Mouse (Mus musculus) heart, adult 2 months (tissue): ENCODE data around the gene Asap2. TPM values are rescaled to one million over a fixed set of nuclear protein-coding genes. Genes with fewer than 3 reads are reported as not detected.

Experiments
- DNase-seq, 2 experiments: peaks; one replicate each; pipeline ENCODE4 v3.0.0; 2021
- H3K27ac ChIP-seq: fragments of 200-600 bp; 2 replicates; pipeline ENCODE4 v1.8.1; 2022
- H3K27me3 ChIP-seq: fragments of 200-500 bp; 2 replicates; pipeline ENCODE4 v1.6.1; 2012; ENCODE audit warnings: mild to moderate bottlenecking, low read length, inconsistent platforms, mixed read lengths; ENCODE audit not compliant: control insufficient read depth, insufficient read depth
- H3K36me3 ChIP-seq: fragments of 200-500 bp; 2 replicates; pipeline ENCODE4 v1.6.1; 2012; ENCODE audit warnings: low read length, inconsistent platforms; ENCODE audit not compliant: control insufficient read depth, insufficient read depth
- H3K4me1 ChIP-seq: fragments of 200-500 bp; 2 replicates; pipeline ENCODE4 v1.6.1; 2011; ENCODE audit warnings: low read length; ENCODE audit not compliant: control insufficient read depth, insufficient read depth
- H3K4me3 ChIP-seq: fragments of 200-600 bp; 2 replicates; pipeline ENCODE4 v1.8.1; 2022
- H3K79me2 ChIP-seq: fragments of 200-500 bp; replicated peaks from 2 replicates; pipeline ENCODE4 v1.6.1; 2012; ENCODE audit warnings: mild to moderate bottlenecking, inconsistent platforms, low read length, moderate library complexity, mixed read lengths; ENCODE audit not compliant: control insufficient read depth, insufficient read depth
- H3K9ac ChIP-seq: fragments of 200-500 bp; 2 replicates; pipeline ENCODE4 v1.6.1; 2012; ENCODE audit warnings: low read depth, mild to moderate bottlenecking, control low read depth, inconsistent platforms, low read length, mixed read lengths
- CTCF ChIP-seq: fragments of 200-600 bp; IDR thresholded peaks from 2 replicates; pipeline ENCODE4 v1.8.1; 2022; ENCODE audit warnings: antibody characterized with exemption, mild to moderate bottlenecking, moderate library complexity
- EP300 ChIP-seq: fragments of 200-500 bp; IDR thresholded peaks from 2 replicates; pipeline ENCODE4 v1.6.1; 2011; ENCODE audit warnings: low read depth, low read length, control low read depth; ENCODE audit not compliant: insufficient read depth
- POLR2A ChIP-seq: fragments of 200-500 bp; IDR thresholded peaks from 2 replicates; pipeline ENCODE4 v1.6.1; 2011; ENCODE audit warnings: mild to moderate bottlenecking, low read depth, low read length, control low read depth; ENCODE audit not compliant: insufficient read depth
- WGBS: fragments of 180-500 bp; shearing (Covaris S2); methylation state at CpG from one replicate; pipeline ENCODE4 v1.1.7; 2018; 5-methylcytosine and 5-hydroxymethylcytosine counted together
- intact Hi-C: fragments of 180-260 bp; cut with DNase I; formaldehyde crosslinking; loops from one replicate; pipeline ENCODE4 v1.15.1; 2025
- polyA plus RNA-seq: library from polyadenylated mRNA; depleted of rRNA; stranded (reverse); fragments of >200 nt; gene quantifications from 2 replicates; pipeline ENCODE4 v1.2.3, GENCODE M21; 2012
- total RNA-seq, 2 experiments: library from RNA; stranded (reverse); gene quantifications; 2 replicates each; pipeline ENCODE4 v1.2.3; 2021

Asap2 gene
- total and polyA plus RNA-seq, 3 experiments = 8.2 to 11.5 (median 10.3) TPM

GRCm38 (mm10) chr12:21264241-21264640 lies 274.0 kb downstream of the Asap2 start:
- peak; percentile 70 to 82 for DNase-seq

GRCm38 (mm10) chr12:21264970-21265369 lies 274.7 kb downstream of the Asap2 start:
- Histone ChIP-seq H3K27me3 (no peaks in the 10 kb centered on the region), H3K36me3 (peaks cover 7% of the 10 kb centered on the region), H3K9ac (peak overlapping the region; percentile 18; the same call in 1 of the 2 replicates), H3K4me1 (peaks cover 15% of the 10 kb centered on the region), H3K79me2 (no peaks in the 10 kb centered on the region), H3K4me3 (no peak overlapping the region), H3K27ac (peak overlapping the region; percentile 94)
- intact Hi-C loops = loop anchor here (1.0 to 5.0 kb wide), 5 partner anchors 21 to 188 kb away; partner anchors contain the start of gene Itgb1bp1
- WGBS = 90% methylated on average over 3 of the region's 3 CpGs
- DNase-seq = no peak
- TF ChIP-seq POLR2A (no peak), EP300 (no peak), CTCF (no peak)

More at GRCm38 (mm10) chr12:21264241-21264640, 274.0 kb downstream of the Asap2 start:
- Histone ChIP-seq H3K27ac (peak overlapping the region; percentile 94), H3K4me3 (no peak overlapping the region), H3K27me3 (no peaks in the 10 kb centered on the region), H3K36me3 (peaks cover 7% of the 10 kb centered on the region), H3K79me2 (no peaks in the 10 kb centered on the region), H3K4me1 (peaks cover 15% of the 10 kb centered on the region), H3K9ac (peak overlapping the region; percentile 18; the same call in 1 of the 2 replicates)
- WGBS = 27% methylated on average over 5 of the region's 5 CpGs
- intact Hi-C loops = loop anchor here (1.0 to 5.0 kb wide), 4 partner anchors 22 to 153 kb away; partner anchors contain the start of gene Itgb1bp1
- TF ChIP-seq CTCF = no peak
- peak; percentile 76 for TF ChIP-seq POLR2A
- TF ChIP-seq EP300 = peak; percentile 99

GRCm38 (mm10) chr12:21265501-21265900 lies 275.2 kb downstream of the Asap2 start:
- Histone ChIP-seq H3K9ac (no peak overlapping the region), H3K27me3 (no peaks in the 10 kb centered on the region), H3K4me3 (no peak overlapping the region), H3K36me3 (peaks cover 7% of the 10 kb centered on the region), H3K27ac (peak overlapping the region; percentile 94), H3K4me1 (peaks cover 15% of the 10 kb centered on the region), H3K79me2 (no peaks in the 10 kb centered on the region)
- intact Hi-C loops = loop anchor here (2.0 to 5.0 kb wide), 3 partner anchors 39 to 188 kb away; no protein-coding TSS in a partner anchor
- DNase-seq = no peak
- TF ChIP-seq CTCF = no peak
- TF ChIP-seq EP300 = no peak
- no peak for TF ChIP-seq POLR2A
- 73% methylated on average over 4 of the region's 4 CpGs for WGBS

- WGBS = 66% methylated on average over 14 of the region's 14 CpGs
- DNase-seq = peak; percentile 65 to 71
- intact Hi-C loops = loop anchor here (2.0 to 5.0 kb wide), 3 partner anchors 39 to 189 kb away; no protein-coding TSS in a partner anchor
These were observed 275.9 kb downstream of the Asap2 start for GRCm38 (mm10) chr12:21265946-21266783.

GRCm38 (mm10) chr12:21266784-21267098 lies 276.5 kb downstream of the Asap2 start:
- no peak overlapping the region for H3K4me3 ChIP-seq
- H3K9ac ChIP-seq = no peak overlapping the region
- peaks cover 15% of the 10 kb centered on the region for H3K4me1 ChIP-seq
- no peaks in the 10 kb centered on the region for H3K79me2 ChIP-seq
- 75% methylated on average over 2 of the region's 2 CpGs for WGBS
- no peak overlapping the region for H3K27ac ChIP-seq
- intact Hi-C loops = loop anchor here (1.0 to 5.0 kb wide), 2 partner anchors 18 to 189 kb away; no protein-coding TSS in a partner anchor
- no peak for DNase-seq
- TF ChIP-seq POLR2A = no peak
- TF ChIP-seq CTCF = no peak
- TF ChIP-seq EP300 = no peak
- H3K36me3 ChIP-seq = peaks cover 7% of the 10 kb centered on the region
- no peaks in the 10 kb centered on the region for H3K27me3 ChIP-seq

More at GRCm38 (mm10) chr12:21265946-21266783, 275.9 kb downstream of the Asap2 start:
- peaks cover 15% of the 10 kb centered on the region for H3K4me1 ChIP-seq
- peaks cover 7% of the 10 kb centered on the region for H3K36me3 ChIP-seq
- no peaks in the 10 kb centered on the region for H3K27me3 ChIP-seq
- TF ChIP-seq CTCF = peak; percentile 83
- no peak for TF ChIP-seq POLR2A
- 0 out of 2 replicates have a peak, but pooled peaks have one; percentile 27 for TF ChIP-seq EP300
- H3K27ac ChIP-seq = peak overlapping the region; percentile 94; the same call in 1 of the 2 replicates
- no peaks in the 10 kb centered on the region for H3K79me2 ChIP-seq
- no peak overlapping the region for H3K9ac ChIP-seq
- no peak overlapping the region for H3K4me3 ChIP-seq
